Mouse (Mus musculus): ENCODE measurements around the gene Arpp21.

Arpp21 gene

GRCm38 (mm10) chr9:112233378-112233777, 2.4 kb downstream of the Arpp21 start:
- in situ Hi-C loops (cut with MboI; ENCODE audit: low pct_unique_long_range_greater_than_20kb in 1 of 2, low sequenced_read_pairs in 2 of 2, unreplicated experiment in 1 of 2): no loop called here

GRCm38 (mm10) chr9:112231935-112232575, 3.7 kb downstream of the Arpp21 start:
- in situ Hi-C loops (cut with MboI; ENCODE audit: low pct_unique_long_range_greater_than_20kb in 1 of 2, low sequenced_read_pairs in 2 of 2, unreplicated experiment in 1 of 2): no loop called here

GRCm38 (mm10) chr9:112231383-112231782, 4.4 kb downstream of the Arpp21 start:
- in situ Hi-C loops (cut with MboI; ENCODE audit: low pct_unique_long_range_greater_than_20kb in 1 of 2, low sequenced_read_pairs in 2 of 2, unreplicated experiment in 1 of 2): no loop called here

- in situ Hi-C loops (cut with MboI; ENCODE audit: low pct_unique_long_range_greater_than_20kb in 1 of 2, low sequenced_read_pairs in 2 of 2, unreplicated experiment in 1 of 2): no loop called here
Measured at GRCm38 (mm10) chr9:112230716-112231361, 4.9 kb downstream of the Arpp21 start.

GRCm38 (mm10) chr9:112228470-112228869, 7.3 kb downstream of the Arpp21 start:
- in situ Hi-C loops (cut with MboI; ENCODE audit: low pct_unique_long_range_greater_than_20kb in 1 of 2, low sequenced_read_pairs in 2 of 2, unreplicated experiment in 1 of 2): no loop called here

GRCm38 (mm10) chr9:112227174-112227573, 8.6 kb downstream of the Arpp21 start:
- in situ Hi-C loops (cut with MboI; ENCODE audit: low pct_unique_long_range_greater_than_20kb in 1 of 2, low sequenced_read_pairs in 2 of 2, unreplicated experiment in 1 of 2): no loop called here

- in situ Hi-C loops (cut with MboI; ENCODE audit: low pct_unique_long_range_greater_than_20kb in 1 of 2, low sequenced_read_pairs in 2 of 2, unreplicated experiment in 1 of 2): no loop called here
Measured at GRCm38 (mm10) chr9:112226511-112226910, 9.2 kb downstream of the Arpp21 start.

- in situ Hi-C loops (cut with MboI; ENCODE audit: low pct_unique_long_range_greater_than_20kb in 1 of 2, low sequenced_read_pairs in 2 of 2, unreplicated experiment in 1 of 2): no loop called here
Measured at GRCm38 (mm10) chr9:112225046-112225445, 10.7 kb downstream of the Arpp21 start.

- in situ Hi-C loops (cut with MboI; ENCODE audit: low pct_unique_long_range_greater_than_20kb in 1 of 2, low sequenced_read_pairs in 2 of 2, unreplicated experiment in 1 of 2): no loop called here
Measured at GRCm38 (mm10) chr9:112219372-112219771, 16.4 kb downstream of the Arpp21 start.

- in situ Hi-C loops (cut with MboI; ENCODE audit: low pct_unique_long_range_greater_than_20kb in 1 of 2, low sequenced_read_pairs in 2 of 2, unreplicated experiment in 1 of 2): no loop called here
Measured at GRCm38 (mm10) chr9:112218237-112218636, 17.5 kb downstream of the Arpp21 start.

GRCm38 (mm10) chr9:112217161-112217560, 18.6 kb downstream of the Arpp21 start:
- in situ Hi-C loops (cut with MboI; ENCODE audit: low pct_unique_long_range_greater_than_20kb in 1 of 2, low sequenced_read_pairs in 2 of 2, unreplicated experiment in 1 of 2): no loop called here

- in situ Hi-C loops (cut with MboI; ENCODE audit: low pct_unique_long_range_greater_than_20kb in 1 of 2, low sequenced_read_pairs in 2 of 2, unreplicated experiment in 1 of 2): no loop called here
Measured at GRCm38 (mm10) chr9:112215030-112215806, 20.5 kb downstream of the Arpp21 start.

GRCm38 (mm10) chr9:112213411-112214255, 22.1 kb downstream of the Arpp21 start:
- in situ Hi-C loops (cut with MboI; ENCODE audit: low pct_unique_long_range_greater_than_20kb in 1 of 2, low sequenced_read_pairs in 2 of 2, unreplicated experiment in 1 of 2): no loop called here

GRCm38 (mm10) chr9:112209803-112210202, 25.9 kb downstream of the Arpp21 start:
- in situ Hi-C loops (cut with MboI; ENCODE audit: low pct_unique_long_range_greater_than_20kb in 1 of 2, low sequenced_read_pairs in 2 of 2, unreplicated experiment in 1 of 2): no loop called here

- in situ Hi-C loops (cut with MboI; ENCODE audit: low pct_unique_long_range_greater_than_20kb in 1 of 2, low sequenced_read_pairs in 2 of 2, unreplicated experiment in 1 of 2): no loop called here
Measured at GRCm38 (mm10) chr9:112207767-112208166, 28.0 kb downstream of the Arpp21 start.

- in situ Hi-C loops (cut with MboI; ENCODE audit: low pct_unique_long_range_greater_than_20kb in 1 of 2, low sequenced_read_pairs in 2 of 2, unreplicated experiment in 1 of 2): no loop called here
Measured at GRCm38 (mm10) chr9:112198296-112198695, 37.4 kb downstream of the Arpp21 start.

GRCm38 (mm10) chr9:112194049-112194448, 41.7 kb downstream of the Arpp21 start:
- in situ Hi-C loops (cut with MboI; ENCODE audit: low pct_unique_long_range_greater_than_20kb in 1 of 2, low sequenced_read_pairs in 2 of 2, unreplicated experiment in 1 of 2): no loop called here

- in situ Hi-C loops (cut with MboI; ENCODE audit: low pct_unique_long_range_greater_than_20kb in 1 of 2, low sequenced_read_pairs in 2 of 2, unreplicated experiment in 1 of 2): no loop called here
Measured at GRCm38 (mm10) chr9:112189394-112189793, 46.3 kb downstream of the Arpp21 start.

Data from mouse embryonic stem cell (cell line).